Mouse (Mus musculus) forebrain, embryonic 11.5 days (tissue): ENCODE measurements at regions not wholly inside any gene's neighbourhood (a gene's known extent, or its start where the extent isn't known, plus 50 kb on each side); places are given as distances from the start of the nearest gene placed in this dataset.

Source experiments
- ATAC-seq: fragments of 200-750 bp; cut with Nextera tagmentation; replicated peaks from 2 replicates; pipeline ENCODE4 v1.8.0; 2017; ENCODE audit warnings: moderate TSS enrichment; ENCODE audit not compliant: low FRiP score
- DNase-seq: peaks from one replicate; pipeline ENCODE4 v3.0.0-alpha.2; 2017; ENCODE audit warnings: low spot score
- H3K27ac ChIP-seq: fragments of 300-500 bp; sonication (generic); 2 replicates; pipeline ENCODE4 v1.5.1; 2014; ENCODE audit warnings: low read depth, low read length
- H3K27me3 ChIP-seq: fragments of 300-500 bp; sonication (generic); 2 replicates; pipeline ENCODE4 v1.6.1; 2014; ENCODE audit warnings: mild to moderate bottlenecking, low read length, mixed read lengths; ENCODE audit not compliant: control insufficient read depth, insufficient read depth
- H3K36me3 ChIP-seq: fragments of 300-500 bp; sonication (generic); 2 replicates; pipeline ENCODE4 v1.6.1; 2014; ENCODE audit warnings: mild to moderate bottlenecking, low read length, moderate library complexity, mixed read lengths; ENCODE audit not compliant: control insufficient read depth, insufficient read depth
- H3K4me1 ChIP-seq: fragments of 300-500 bp; sonication (generic); replicated peaks from 2 replicates; pipeline ENCODE4 v1.6.1; 2014; ENCODE audit warnings: low read length, mixed read lengths; ENCODE audit not compliant: control insufficient read depth, insufficient read depth
- H3K4me2 ChIP-seq: fragments of 300-500 bp; sonication (generic); 2 replicates; pipeline ENCODE4 v1.6.1; 2014; ENCODE audit warnings: low read depth, mild to moderate bottlenecking, low read length, moderate library complexity, mixed read lengths; ENCODE audit not compliant: severe bottlenecking
- H3K4me3 ChIP-seq: fragments of 300-500 bp; sonication (generic); 2 replicates; pipeline ENCODE4 v1.5.1; 2014; ENCODE audit warnings: low read depth, low read length
- H3K9ac ChIP-seq: fragments of 300-500 bp; sonication (generic); 2 replicates; pipeline ENCODE4 v1.6.1; 2014; ENCODE audit warnings: low read length
- H3K9me3 ChIP-seq: fragments of 300-500 bp; sonication (generic); 2 replicates; pipeline ENCODE4 v1.6.1; 2016; ENCODE audit warnings: low read length, mixed read lengths; ENCODE audit not compliant: control insufficient read depth
- WGBS: fragments of 180-500 bp; shearing (Covaris S2); extraction: QIAGEN DNeasy Blood & Tissue Kit; methylation state at CpG from one replicate; pipeline ENCODE4 v1.1.7; 2014; 5-methylcytosine and 5-hydroxymethylcytosine counted together

GRCm38 (mm10) chr3:61503178-61503577 lies 137.4 kb upstream of the B430305J03Rik start:
- ATAC-seq (peak; percentile 70), DNase-seq (no peak)
- no peaks in the 10 kb centered on the region for H3K27me3 ChIP-seq
- H3K27ac ChIP-seq, result no peak overlapping the region
- no peak overlapping the region for H3K4me3 ChIP-seq
- no peak overlapping the region for H3K4me2 ChIP-seq
- H3K36me3 ChIP-seq, result no peaks in the 10 kb centered on the region
- no peaks in the 10 kb centered on the region for H3K4me1 ChIP-seq
- no peaks in the 10 kb centered on the region for H3K9me3 ChIP-seq
- H3K9ac ChIP-seq, result no peak overlapping the region

GRCm38 (mm10) chr3:61494835-61495234 lies 129.1 kb upstream of the B430305J03Rik start:
- H3K27ac ChIP-seq, result no peak overlapping the region
- DNase-seq, result no peak
- no peaks in the 10 kb centered on the region for H3K4me1 ChIP-seq
- H3K4me2 ChIP-seq, result no peak overlapping the region
- H3K27me3 ChIP-seq, result no peaks in the 10 kb centered on the region
- ATAC-seq, result no peak
- H3K36me3 ChIP-seq, result no peaks in the 10 kb centered on the region
- H3K9ac ChIP-seq, result no peak overlapping the region
- no peaks in the 10 kb centered on the region for H3K9me3 ChIP-seq
- no peak overlapping the region for H3K4me3 ChIP-seq
- WGBS, result 93% methylated on average over 2 of the region's 2 CpGs

- no peak for ATAC-seq
These were observed 121.1 kb upstream of the B430305J03Rik start for GRCm38 (mm10) chr3:61486808-61487389.

GRCm38 (mm10) chr3:61478861-61479584 lies 113.3 kb upstream of the B430305J03Rik start:
- H3K4me3 ChIP-seq, result no peak overlapping the region
- DNase-seq, result no peak
- 59% methylated on average over 3 of the region's 3 CpGs for WGBS
- H3K4me1 ChIP-seq, result no peaks in the 10 kb centered on the region
- no peak for ATAC-seq
- H3K9me3 ChIP-seq, result no peaks in the 10 kb centered on the region
- H3K27me3 ChIP-seq, result no peaks in the 10 kb centered on the region
- H3K36me3 ChIP-seq, result no peaks in the 10 kb centered on the region
- H3K9ac ChIP-seq, result no peak overlapping the region
- H3K27ac ChIP-seq, result no peak overlapping the region
- H3K4me2 ChIP-seq, result no peak overlapping the region

More at GRCm38 (mm10) chr3:61486808-61487389, 121.1 kb upstream of the B430305J03Rik start:
- H3K4me2 ChIP-seq, result no peak overlapping the region
- no peaks in the 10 kb centered on the region for H3K9me3 ChIP-seq
- DNase-seq, result no peak
- H3K27ac ChIP-seq, result no peak overlapping the region
- no peak overlapping the region for H3K9ac ChIP-seq
- WGBS, result 83% methylated on average over 5 of the region's 5 CpGs
- no peak overlapping the region for H3K4me3 ChIP-seq
- H3K27me3 ChIP-seq, result no peaks in the 10 kb centered on the region
- no peaks in the 10 kb centered on the region for H3K36me3 ChIP-seq
- no peaks in the 10 kb centered on the region for H3K4me1 ChIP-seq

GRCm38 (mm10) chr3:61475018-61475417 lies 109.3 kb upstream of the B430305J03Rik start:
- no peak overlapping the region for H3K4me3 ChIP-seq
- H3K9ac ChIP-seq, result no peak overlapping the region
- no peak overlapping the region for H3K4me2 ChIP-seq
- H3K36me3 ChIP-seq, result no peaks in the 10 kb centered on the region
- no peaks in the 10 kb centered on the region for H3K4me1 ChIP-seq
- WGBS, result 68% methylated on average over 2 of the region's 2 CpGs
- ATAC-seq, result no peak
- H3K9me3 ChIP-seq, result no peaks in the 10 kb centered on the region
- no peak overlapping the region for H3K27ac ChIP-seq
- no peak for DNase-seq
- H3K27me3 ChIP-seq, result no peaks in the 10 kb centered on the region

- ATAC-seq (peak; percentile 79), DNase-seq (peak; percentile 53)
- Histone ChIP-seq H3K4me2 (no peak overlapping the region), H3K4me3 (no peak overlapping the region), H3K36me3 (no peaks in the 10 kb centered on the region), H3K27ac (no peak overlapping the region), H3K27me3 (no peaks in the 10 kb centered on the region), H3K9ac (no peak overlapping the region), H3K9me3 (no peaks in the 10 kb centered on the region), H3K4me1 (no peaks in the 10 kb centered on the region)
- 38% methylated on average over 3 of the region's 3 CpGs for WGBS
These were observed 101.4 kb upstream of the B430305J03Rik start for GRCm38 (mm10) chr3:61467158-61467557.

GRCm38 (mm10) chr3:61466641-61467040 lies 100.9 kb upstream of the B430305J03Rik start:
- 91% methylated on average over 2 of the region's 2 CpGs for WGBS
- H3K4me3 ChIP-seq, result no peak overlapping the region
- no peaks in the 10 kb centered on the region for H3K4me1 ChIP-seq
- H3K36me3 ChIP-seq, result no peaks in the 10 kb centered on the region
- DNase-seq (no peak), ATAC-seq (no peak)
- no peak overlapping the region for H3K4me2 ChIP-seq
- no peaks in the 10 kb centered on the region for H3K27me3 ChIP-seq
- no peak overlapping the region for H3K9ac ChIP-seq
- no peaks in the 10 kb centered on the region for H3K9me3 ChIP-seq
- H3K27ac ChIP-seq, result no peak overlapping the region

GRCm38 (mm10) chr3:61460076-61460475 lies 94.3 kb upstream of the B430305J03Rik start:
- no peak for DNase-seq
- Histone ChIP-seq H3K9me3 (no peaks in the 10 kb centered on the region), H3K9ac (no peak overlapping the region), H3K36me3 (no peaks in the 10 kb centered on the region), H3K27me3 (no peaks in the 10 kb centered on the region), H3K4me1 (no peaks in the 10 kb centered on the region), H3K4me3 (no peak overlapping the region), H3K4me2 (no peak overlapping the region), H3K27ac (no peak overlapping the region)
- no peak for ATAC-seq

- Histone ChIP-seq H3K9me3 (no peaks in the 10 kb centered on the region), H3K27me3 (no peaks in the 10 kb centered on the region), H3K36me3 (no peaks in the 10 kb centered on the region), H3K9ac (no peak overlapping the region), H3K4me3 (no peak overlapping the region), H3K4me1 (no peaks in the 10 kb centered on the region), H3K4me2 (no peak overlapping the region), H3K27ac (no peak overlapping the region)
- no peak for DNase-seq
- 88% methylated on average over 2 of the region's 2 CpGs for WGBS
- ATAC-seq, result no peak
These were observed 90.8 kb upstream of the B430305J03Rik start for GRCm38 (mm10) chr3:61456598-61456997.
